Mouse (Mus musculus) c-Kit-positive CD71-positive TER-119-negative erythroid progenitor cells, embryonic 14.5 days (primary cell): ENCODE results near the gene Taar7d.
A peak's percentile ranks its signal among the peaks of the same experiment; 100 is the strongest.
"Not testable (repeated sequence)": the region's sequence is repeated elsewhere in the genome, so short reads cannot be mapped to it uniquely, and the experiment has no call there.

Experiments used
- DNase-seq: peaks from one replicate; pipeline ENCODE4 v3.0.0-alpha.2; 2013; ENCODE audit warnings: low read depth

The Taar7d gene

DNA sequence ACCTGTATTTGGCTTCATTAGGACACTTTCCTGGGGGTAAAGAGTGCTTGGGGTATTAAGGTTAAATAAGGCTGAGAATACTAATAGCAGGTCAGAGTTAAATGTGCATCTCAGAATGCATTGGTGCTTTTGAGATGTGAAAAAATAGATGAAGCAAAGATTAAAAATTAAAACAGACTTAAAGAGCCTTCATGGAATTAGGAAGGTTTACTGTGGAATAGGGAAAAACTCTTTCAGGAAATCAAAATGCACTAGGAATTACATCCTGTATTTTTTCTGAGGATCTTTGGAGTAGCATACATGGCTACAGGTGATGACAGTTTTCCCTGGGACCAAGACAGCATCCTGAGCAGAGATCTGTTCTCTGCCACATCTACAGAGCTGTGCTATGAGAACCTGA, at the start of gene Taar7d:
Taar7d (plus strand) TSS at position 301 of the 400 bp plus-strand sequence.
- no peak for DNase-seq

DNA sequence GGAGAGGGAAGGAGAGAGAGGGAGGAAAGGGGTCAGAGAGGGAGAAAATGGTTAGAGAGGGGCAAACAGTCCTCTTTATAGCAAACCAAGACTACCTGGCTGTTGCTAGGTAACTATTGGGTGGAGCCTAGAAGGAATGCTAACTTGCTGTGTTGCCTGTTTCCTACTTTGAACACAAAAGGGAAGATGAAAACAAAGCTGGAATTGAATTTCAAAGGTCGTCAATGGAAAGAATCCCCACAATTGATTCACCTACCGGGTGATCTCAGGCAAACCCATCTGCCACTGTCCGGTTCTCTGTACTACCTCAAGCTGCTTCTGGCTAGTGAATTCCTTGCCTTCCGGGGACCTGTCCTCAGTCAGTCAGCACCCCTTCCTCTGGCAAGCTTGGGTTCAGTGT, 49.1 kb upstream of the Taar7d start:
- DNase-seq = no peak

DNA sequence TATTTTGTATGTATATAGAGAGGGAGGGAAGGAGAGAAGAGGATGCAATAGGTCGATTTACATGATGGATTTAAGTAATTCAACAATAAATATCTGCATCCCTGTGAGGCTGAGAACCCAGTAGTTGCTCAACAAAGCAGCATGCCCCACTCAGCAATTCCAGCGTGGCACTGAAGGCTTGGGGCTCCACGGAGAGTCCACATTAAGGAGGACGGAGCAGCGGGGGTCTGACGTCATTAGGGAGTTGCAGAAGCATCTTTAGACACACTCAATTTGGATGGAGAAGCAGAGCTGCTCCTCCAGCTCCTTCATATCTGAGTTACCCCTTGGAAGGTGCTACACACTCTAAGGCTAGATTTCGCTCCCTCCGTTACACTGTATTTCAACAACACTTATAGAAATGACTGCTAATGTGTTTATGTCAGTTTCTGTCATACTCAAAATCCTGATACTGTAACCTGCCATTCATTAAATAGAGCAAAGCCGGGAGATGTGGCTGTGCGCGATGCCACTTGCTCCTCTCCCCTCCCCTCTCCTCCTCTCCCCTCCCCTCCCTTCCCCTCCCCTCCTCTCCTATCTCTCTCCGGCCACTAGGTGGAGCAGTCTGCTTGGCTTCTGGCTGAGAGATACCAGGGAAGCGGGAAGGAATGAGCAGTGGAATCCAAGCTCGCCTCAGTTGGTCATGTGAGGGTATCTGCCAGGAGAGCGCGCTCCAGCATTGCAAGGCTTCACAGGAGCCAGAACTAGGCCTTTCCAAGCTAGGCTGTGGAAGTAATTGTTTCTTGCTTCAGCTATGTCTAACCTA, 47.9 kb upstream of the Taar7d start:
- peak; percentile 60 for DNase-seq

DNA sequence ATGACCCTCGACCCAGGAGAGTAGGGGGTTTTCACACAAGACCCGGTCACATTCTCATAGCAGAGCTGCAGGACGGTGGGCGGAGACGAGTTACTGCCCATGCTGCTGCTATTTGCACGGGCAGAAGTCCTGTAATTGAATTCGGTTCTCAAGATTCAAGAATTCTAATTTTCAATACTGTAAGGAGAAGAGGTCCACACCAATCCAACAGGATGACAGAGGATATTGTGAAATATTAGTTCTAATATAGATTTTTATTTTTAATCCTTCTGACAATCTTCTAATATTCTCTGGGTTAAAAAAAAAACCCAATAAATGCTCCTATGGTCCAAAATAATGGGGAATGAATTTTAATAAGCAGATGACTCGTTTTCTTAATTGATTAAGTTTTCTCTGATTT, 41.5 kb upstream of the Taar7d start, which contains the start of gene Taar6:
Taar6 (minus strand) TSS at position 101 of the 400 bp plus-strand sequence.
- no peak for DNase-seq

DNA sequence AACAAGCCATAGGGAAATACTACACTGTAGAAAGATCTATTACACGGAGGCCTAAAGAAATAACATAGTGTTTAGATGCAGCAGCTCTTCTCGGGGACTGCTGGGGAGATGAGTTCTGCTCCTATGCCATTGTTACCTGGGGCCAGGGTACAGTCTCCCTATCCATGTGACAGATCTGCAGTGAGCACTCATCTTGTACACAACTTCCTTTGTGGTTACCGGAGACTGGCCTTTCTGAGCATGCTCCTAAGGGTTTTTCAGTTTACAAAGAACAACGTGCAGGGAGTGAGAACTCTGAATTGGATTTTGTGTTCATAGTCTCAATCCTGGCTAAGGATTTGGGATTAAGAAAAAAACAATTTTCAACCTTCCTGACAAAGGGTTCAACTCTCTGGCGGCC, 40.6 kb upstream of the Taar7d start:
- DNase-seq = no peak

DNA sequence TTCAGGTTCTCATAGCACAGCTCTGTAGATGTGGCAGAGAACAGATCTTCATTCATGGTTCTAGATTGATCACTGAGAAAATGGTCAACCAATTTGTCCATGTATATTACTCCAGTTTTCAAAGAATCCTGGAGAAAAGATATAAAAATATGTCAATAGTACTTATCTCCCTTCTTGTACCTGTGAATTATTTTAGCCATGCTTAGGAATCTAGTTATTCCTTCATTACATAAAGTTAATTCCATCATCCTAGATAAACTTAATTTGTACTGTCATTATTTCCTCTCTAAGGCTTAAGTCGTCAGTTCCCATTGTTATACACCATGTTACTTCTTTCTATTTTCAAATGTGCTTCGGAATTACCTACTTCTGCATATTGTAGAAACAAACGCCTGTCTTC, 33.6 kb upstream of the Taar7d start, which contains the start of gene Taar7a:
Taar7a (minus strand) TSS at position 101 of the 400 bp plus-strand sequence.
- no peak for DNase-seq

DNA sequence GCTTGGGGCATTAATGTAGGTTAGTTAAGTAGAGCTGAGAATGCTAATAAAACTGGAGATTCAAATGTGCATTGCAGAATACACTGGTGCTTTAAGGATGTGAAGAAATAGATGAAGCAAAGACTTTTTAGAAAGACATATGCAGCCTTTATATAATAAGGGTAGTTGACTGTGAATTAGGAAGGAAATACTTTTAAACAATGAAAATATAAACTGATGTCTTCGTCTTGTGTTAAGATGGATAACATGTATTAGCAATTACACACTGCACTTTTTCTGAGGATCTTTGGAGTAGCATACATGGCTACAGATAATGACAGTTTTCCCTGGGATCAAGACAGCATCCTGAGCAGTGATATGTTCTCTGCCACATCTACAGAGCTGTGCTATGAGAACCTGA, 27.4 kb upstream of the Taar7d start, which contains the start of gene Taar7b:
Taar7b (plus strand) TSS at position 301 of the 400 bp plus-strand sequence.
- DNase-seq = no peak

DNA sequence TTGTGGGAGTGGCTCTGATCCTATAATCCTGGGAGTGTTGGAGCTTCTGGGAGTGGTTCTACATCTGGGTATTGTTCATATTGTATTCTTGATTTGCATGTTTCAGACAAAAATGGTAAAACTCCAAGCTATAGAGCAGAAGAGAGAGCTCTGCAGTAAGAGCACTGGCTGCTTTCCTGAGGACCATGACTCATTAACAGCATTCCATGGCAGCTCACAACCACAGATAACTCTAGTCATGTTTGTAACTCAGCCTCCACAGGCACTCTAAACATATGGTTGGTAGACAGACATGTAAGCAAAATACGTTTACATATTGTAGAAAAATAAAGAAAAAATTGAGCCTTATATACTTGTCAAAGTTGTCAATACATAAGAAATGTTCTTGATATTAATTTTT, 20.6 kb upstream of the Taar7d start:
- no peak for DNase-seq

DNA sequence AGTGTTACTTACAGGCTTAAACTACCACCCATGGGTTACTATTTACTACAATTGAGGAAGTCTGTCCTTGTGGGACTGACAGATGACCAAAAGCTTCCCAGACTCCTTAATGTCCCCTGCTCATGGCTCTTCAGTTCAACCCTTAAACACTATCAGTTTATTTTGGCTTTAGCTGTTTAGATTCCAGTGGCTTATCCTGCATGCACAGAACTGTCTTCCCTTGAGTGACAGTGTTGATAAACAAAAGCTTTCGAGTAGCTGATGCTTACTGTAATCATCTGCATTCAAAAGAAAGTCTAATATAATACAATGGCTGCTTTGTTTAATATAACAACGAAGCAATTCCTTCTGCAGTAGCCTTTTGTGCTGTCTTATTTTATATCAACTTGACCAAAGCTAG, 20.0 kb upstream of the Taar7d start:
- DNase-seq = peak; percentile 40

DNA sequence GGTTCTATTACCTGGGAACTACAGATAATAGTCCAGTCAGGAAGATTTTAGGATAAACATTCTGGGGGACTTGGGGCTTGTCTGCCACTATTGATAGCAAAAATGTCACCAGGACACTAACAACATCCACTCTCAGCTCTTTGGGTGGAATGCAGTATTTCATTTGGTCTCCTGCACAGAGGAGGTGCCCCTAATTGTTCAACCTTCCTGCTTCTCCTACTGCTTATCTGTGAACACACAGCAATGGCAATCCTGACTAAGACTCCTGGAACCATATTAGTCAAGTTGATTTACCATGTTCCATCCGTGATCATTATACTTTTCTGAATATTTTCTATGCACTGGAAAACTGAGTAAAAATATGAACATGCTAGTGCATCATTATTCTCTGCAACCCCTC, 18.9 kb upstream of the Taar7d start:
- DNase-seq = no peak

DNA sequence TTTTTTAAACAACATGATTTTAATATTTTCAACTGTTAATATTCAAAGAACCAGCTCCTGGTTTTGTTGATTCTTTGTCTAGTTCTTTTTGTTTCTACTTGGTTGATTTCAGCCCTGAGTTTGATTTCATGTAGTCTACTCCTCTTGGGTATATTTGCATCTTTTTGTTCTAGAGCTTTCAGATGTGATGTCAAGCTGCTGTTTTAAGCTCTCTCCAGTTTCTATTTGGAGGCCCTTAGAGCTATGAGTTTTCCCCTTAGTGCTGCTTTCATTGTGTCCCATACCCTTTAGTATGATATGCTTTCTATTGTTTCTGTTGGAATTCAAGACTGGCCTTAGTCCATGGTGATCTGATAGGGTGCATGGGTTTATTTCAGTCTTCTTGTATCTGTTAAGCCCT, 4.3 kb downstream of the Taar7d start:
- no peak for DNase-seq

DNA sequence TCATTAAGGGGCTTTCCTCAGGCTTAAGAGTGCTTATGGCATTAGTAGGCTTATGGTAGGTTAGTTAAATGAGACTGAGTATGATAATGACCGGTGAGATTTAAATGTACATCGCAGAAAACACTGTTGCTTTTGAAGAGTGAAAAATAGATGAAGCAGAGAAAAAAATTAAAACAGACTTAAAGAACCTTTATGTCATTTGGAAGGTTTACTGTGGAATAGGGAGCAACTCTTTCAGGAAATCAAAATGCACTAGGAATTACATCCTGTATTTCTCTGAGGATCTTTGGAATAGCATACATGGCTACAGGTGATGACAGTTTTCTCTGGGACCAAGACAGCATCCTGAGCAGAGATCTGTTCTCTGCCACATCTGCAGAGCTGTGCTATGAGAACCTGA, 10.3 kb downstream of the Taar7d start, which contains the start of gene Taar7e:
Taar7e (plus strand) TSS at position 301 of the 400 bp plus-strand sequence.
- no peak for DNase-seq

DNA sequence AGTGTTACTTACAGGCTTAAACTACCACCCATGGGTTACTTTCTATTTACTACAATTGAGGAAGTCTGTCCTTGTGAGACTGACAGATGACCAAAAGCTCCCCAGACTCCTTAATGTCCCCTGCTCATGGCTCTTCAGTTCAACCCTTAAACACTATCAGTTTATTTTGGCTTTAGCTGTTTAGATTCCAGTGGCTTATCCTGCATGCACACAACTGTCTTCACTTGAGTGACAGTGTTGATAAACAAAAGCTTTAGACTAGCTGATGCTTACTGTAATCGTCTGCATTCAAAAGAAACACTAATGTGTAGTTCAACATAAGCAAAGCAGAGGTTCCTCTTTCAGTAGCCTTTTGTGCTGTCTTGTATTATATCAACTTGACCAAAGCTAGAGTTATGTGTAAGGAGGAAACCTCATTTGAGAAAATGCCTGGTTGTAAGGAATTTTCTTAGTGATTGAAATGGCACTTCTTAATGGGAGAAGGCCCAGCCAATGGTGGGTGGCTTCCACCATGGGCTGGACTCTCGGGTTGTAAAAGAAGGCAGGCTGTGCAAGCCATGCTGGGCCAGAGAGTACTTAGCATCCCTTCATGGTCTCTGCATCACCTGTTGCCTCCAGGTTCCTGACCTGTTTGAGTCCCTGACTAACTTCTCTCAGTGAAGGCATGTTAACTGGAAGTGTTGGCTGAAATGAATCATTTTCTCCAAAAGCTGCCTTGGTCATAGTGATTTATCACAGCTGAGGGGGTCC, 13.3 kb downstream of the Taar7d start:
- peak; percentile 31 for DNase-seq

DNA sequence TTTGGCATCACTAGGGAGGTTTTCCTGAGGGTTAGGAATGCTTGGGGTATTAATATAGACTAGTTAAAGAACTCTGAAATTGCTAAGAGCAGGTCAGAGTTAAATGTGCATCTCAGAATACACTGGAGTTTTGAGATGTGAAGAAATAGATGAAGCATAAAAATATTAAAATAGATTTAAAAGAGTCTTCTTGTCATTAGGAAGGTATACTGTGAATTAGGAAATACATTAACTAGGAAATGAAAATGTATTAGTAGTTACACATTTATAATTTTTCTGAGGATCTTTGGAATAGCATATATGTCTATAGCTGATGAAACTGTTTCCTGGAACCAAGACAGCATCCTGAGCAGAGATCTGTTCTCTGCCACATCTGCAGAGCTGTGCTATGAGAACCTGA, 22.2 kb downstream of the Taar7d start, which contains the start of gene Taar7f:
Taar7f (plus strand) TSS at position 301 of the 400 bp plus-strand sequence.
- DNase-seq = no peak

DNA sequence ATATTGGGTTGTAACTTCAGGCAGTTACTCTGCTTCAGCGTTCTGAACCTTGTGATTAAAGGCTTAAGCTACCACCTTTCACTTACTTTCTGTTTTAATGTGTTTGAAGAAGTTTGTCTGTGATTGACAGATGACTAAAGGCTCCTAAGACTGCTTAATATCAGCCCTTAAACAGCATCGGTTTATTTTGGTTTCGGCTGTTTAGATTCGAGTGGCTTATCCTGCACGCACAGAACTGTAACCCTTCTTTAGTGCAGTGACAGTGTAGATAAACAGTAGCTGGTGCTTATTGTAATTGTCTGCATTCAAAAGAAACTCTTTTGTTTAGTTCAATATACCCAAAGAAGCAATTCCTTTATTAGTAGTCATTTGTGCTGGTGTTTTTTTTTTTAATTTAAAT, 25.0 kb downstream of the Taar7d start:
- peak; percentile 28 for DNase-seq

DNA sequence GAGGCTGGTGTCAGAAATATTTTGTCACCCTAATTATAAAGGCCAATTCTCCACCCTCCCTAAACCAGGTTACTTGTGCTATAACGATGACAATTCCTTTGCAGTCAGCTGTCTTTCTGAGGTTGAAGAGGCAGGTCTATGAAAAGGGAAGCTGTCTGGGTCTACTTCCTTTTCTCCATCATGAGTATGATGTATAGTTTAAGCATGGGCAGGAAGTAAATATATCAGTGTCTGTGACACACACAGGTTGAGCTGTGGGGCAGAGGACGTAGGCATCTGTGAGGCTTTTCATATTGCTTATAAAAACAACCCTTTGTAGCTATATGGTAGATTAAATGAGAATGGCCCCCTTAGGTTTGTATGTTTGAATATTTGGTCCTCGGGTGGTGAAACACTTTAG, 32.0 kb downstream of the Taar7d start:
- DNase-seq = no peak

DNA sequence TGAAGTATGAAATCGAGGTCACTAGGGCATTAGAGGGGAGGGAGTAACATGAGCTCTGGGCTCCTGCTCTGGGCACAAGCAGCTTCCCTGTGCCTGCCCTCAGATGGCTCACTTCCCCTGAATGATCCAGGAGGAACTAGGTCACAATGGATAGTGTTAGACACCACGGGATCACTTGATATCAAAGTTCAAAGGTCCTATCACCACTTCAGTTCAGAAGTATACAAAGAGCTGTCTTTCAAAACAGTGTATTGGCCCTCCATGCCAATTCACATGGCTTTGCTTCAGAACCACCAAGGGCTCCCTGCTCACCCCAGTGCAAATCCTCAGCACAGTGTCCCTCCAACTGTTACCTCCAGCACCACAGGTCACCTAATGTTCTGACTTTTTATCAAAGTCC, 47.7 kb downstream of the Taar7d start:
- DNase-seq = not testable (repeated sequence)

DNA sequence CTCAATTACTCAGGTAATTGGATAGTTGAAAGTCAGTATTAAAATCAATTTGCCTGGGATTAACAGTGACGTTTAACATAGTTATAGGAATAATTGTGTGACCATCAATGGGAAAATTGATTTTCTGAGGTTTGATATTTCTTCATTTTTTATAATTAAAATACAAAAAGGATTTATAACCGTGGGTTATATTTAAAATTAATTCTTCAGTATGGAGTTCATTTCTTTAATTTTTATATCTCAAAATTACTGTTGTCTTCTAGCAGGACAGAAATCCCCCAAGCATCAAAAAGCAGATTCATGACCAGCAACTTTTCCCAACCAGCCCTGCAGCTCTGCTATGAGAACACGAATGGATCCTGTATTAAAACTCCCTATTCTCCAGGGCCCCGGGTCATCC, 49.2 kb downstream of the Taar7d start, which contains the start of gene Taar8a:
Taar8a (plus strand) TSS at position 301 of the 400 bp plus-strand sequence.
- not testable (repeated sequence) for DNase-seq
